Mouse (Mus musculus): ENCODE results near the gene Gzmd.

DNA sequence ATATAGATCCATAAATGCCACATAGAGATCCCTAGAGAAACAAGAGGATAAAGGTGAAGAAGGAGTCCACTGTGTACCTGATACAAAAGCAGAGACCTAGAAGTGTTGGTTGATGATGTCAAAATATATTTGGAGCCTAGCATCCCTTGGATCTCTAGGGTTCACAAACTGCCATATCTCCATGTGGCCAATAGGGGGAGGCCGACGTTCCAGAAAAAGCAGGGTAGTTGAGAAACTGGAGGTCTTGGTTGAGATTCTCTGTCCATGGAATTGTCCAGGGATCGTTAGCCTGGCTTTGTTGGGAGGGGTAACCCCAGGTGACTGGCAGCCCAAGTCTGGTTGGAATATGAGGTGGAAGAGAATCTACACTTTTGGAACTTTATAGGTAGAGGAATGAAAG is 4.1 kb downstream of the Gzmd start:
- TF ChIP-seq CTCF (IDR thresholded peaks at IDR 0.05; ENCODE audit: control insufficient read depth, insufficient read depth, insufficient replicate concordance, low read depth, low read length) (no peak), POLR2A (IDR thresholded peaks at IDR 0.05; ENCODE audit: control insufficient read depth, low read depth, low read length) (no peak)
